Mouse (Mus musculus): ENCODE results near the gene Cage1. TPM values are rescaled to one million over a fixed set of nuclear protein-coding genes. Genes with fewer than 3 reads are reported as not detected.

Cage1 gene
- polyA plus RNA-seq, 1 experiment from 2014 or later: 1.3 TPM

DNA sequence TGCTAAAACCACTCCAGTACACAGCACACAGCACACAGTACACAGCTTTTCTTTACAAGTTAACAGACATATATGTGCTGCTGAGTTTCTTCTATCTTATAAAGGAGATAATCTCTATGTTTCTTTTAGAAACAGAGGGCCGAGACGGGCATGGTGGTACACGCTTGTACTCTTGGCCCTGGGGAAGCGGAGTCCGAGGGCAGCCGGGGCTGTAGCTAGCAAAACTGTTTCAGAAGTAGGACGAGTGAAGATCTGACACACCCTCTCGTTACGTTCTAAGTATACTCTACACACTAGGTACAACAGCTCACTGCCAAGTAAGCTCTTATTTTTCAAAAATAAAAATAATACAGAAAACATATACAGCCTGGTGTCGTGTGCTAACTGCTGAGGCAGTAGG is 56.5 kb downstream of the Cage1 start:
- Histone ChIP-seq H3K36me3 (ENCODE audit: control insufficient read depth, insufficient read depth, low read length) (peaks cover 98% of the 10 kb centered on the region), H3K27me3 (replicated peaks; ENCODE audit: control insufficient read depth, insufficient read depth, low read length) (no peaks in the 10 kb centered on the region), H3K4me1 (replicated peaks; ENCODE audit: control insufficient read depth, insufficient read depth, low read length) (no peaks in the 10 kb centered on the region), H3K4me2 (ENCODE audit: low read length) (no peak overlapping the region), H3K9ac (ENCODE audit: low read length) (no peak overlapping the region), H3K9me3 (ENCODE audit: control insufficient read depth, low read length) (no peaks in the 10 kb centered on the region), H3K4me3 (ENCODE audit: low read depth, low read length) (no peak overlapping the region), H3K27ac (ENCODE audit: low read depth) (no peak overlapping the region)
- no peak for DNase-seq (ENCODE audit: low spot score)
- ATAC-seq (replicated peaks; ENCODE audit: low FRiP score, low TSS enrichment, low read depth): no peak
- 94% methylated on average over 10 of the region's 10 CpGs for WGBS

DNA sequence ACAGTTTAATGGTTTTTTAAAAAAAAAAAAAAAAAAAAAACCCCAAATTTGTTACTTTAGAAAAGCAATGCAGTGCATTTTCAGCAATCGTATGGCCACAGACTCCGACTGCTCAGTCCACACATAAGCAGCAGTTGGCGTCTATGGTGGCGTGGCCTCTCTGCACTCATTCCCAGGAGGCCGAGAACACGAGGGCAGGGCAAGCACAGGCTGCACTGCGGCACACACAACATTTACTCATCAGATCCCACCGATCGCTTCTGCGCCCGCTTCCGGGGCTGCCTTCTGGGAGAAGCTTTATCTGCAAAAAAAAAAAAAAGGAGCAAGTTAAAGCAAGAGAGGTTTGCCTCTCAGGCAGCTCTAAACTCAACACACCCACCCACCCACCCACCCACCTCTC is 57.4 kb downstream of the Cage1 start:
- H3K27ac ChIP-seq (ENCODE audit: low read depth): no peak overlapping the region
- H3K4me3 ChIP-seq (ENCODE audit: low read depth, low read length): no peak overlapping the region
- no peak overlapping the region for H3K4me2 ChIP-seq (ENCODE audit: low read length)
- H3K36me3 ChIP-seq (ENCODE audit: control insufficient read depth, insufficient read depth, low read length): peaks cover 93% of the 10 kb centered on the region
- no peaks in the 10 kb centered on the region for H3K27me3 ChIP-seq (replicated peaks; ENCODE audit: control insufficient read depth, insufficient read depth, low read length)
- H3K4me1 ChIP-seq (replicated peaks; ENCODE audit: control insufficient read depth, insufficient read depth, low read length): no peaks in the 10 kb centered on the region
- ATAC-seq (replicated peaks; ENCODE audit: low FRiP score, low TSS enrichment, low read depth) (no peak), DNase-seq (ENCODE audit: low spot score) (no peak)
- 93% methylated on average over 12 of the region's 12 CpGs for WGBS
- no peaks in the 10 kb centered on the region for H3K9me3 ChIP-seq (ENCODE audit: control insufficient read depth, low read length)
- no peak overlapping the region for H3K9ac ChIP-seq (ENCODE audit: low read length)

GRCm38 (mm10) chr13:37974731-37975130 is 62.1 kb downstream of the Cage1 start:
- ATAC-seq (replicated peaks; ENCODE audit: low FRiP score, low TSS enrichment, low read depth) (no peak), DNase-seq (ENCODE audit: low spot score) (no peak)
- Histone ChIP-seq H3K4me3 (ENCODE audit: low read depth, low read length) (no peak overlapping the region), H3K4me1 (replicated peaks; ENCODE audit: control insufficient read depth, insufficient read depth, low read length) (no peaks in the 10 kb centered on the region), H3K9ac (ENCODE audit: low read length) (no peak overlapping the region), H3K4me2 (ENCODE audit: low read length) (no peak overlapping the region), H3K36me3 (ENCODE audit: control insufficient read depth, insufficient read depth, low read length) (peaks cover 48% of the 10 kb centered on the region), H3K27me3 (replicated peaks; ENCODE audit: control insufficient read depth, insufficient read depth, low read length) (no peaks in the 10 kb centered on the region), H3K27ac (ENCODE audit: low read depth) (no peak overlapping the region), H3K9me3 (ENCODE audit: control insufficient read depth, low read length) (no peaks in the 10 kb centered on the region)
- 88% methylated on average over 5 of the region's 5 CpGs for WGBS

DNA sequence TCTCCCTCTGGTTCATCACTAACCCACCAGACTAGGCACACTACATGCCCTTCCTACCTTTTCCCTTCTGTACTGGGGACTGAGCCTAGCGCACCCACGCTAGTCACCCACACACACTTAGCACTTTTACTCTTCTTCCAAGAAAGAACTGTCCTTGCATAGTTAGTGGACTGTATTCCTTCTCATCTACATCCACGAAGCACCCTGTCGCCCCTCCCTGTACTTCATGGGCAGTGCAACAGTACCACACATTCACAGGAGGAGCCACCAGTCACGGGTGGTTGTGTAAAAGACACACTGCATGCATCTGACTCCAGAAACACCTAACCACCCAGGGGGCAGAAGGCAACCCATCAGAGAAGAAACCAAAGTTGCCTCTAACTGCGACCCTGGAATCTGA is 62.8 kb downstream of the Cage1 start:
- 86% methylated on average over 6 of the region's 6 CpGs for WGBS
- DNase-seq (ENCODE audit: low spot score): no peak

DNA sequence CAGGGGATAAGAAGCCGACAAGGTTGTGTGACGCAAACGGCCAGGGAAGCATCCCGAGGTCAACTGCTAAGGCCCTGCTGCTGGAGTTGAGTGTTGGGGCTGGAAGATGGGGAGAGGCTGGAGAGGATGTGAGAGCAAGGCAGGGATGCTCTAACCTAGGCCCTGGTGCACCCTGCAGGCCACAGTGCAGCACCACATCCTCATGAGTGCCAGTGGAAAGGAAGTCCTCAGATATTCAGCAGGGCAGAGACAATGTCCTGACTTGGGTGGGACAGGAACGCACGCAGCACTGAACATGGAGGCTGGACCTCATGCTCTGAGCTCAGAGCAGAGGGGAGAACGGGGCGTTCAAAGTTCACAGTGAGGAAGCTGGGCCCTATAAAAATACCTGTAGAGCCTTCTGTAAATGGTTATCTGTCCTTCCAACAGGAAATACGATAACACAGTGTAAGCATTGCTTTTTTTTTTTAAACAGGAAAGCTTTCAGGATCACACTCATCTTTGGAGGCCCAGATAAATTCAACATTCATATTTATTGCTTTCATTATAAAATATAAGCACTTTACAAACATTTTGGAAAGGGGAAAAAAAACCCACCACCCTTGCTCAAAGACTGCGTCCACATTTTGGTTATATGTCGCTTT is 65.9 kb downstream of the Cage1 start:
- Histone ChIP-seq H3K9me3 (ENCODE audit: control insufficient read depth, low read length) (no peaks in the 10 kb centered on the region), H3K4me3 (ENCODE audit: low read depth, low read length) (no peak overlapping the region), H3K27ac (ENCODE audit: low read depth) (no peak overlapping the region), H3K4me1 (replicated peaks; ENCODE audit: control insufficient read depth, insufficient read depth, low read length) (peaks cover 10% of the 10 kb centered on the region; the same call in 1 of the 2 replicates), H3K9ac (ENCODE audit: low read length) (no peak overlapping the region), H3K36me3 (ENCODE audit: control insufficient read depth, insufficient read depth, low read length) (peaks cover 11% of the 10 kb centered on the region), H3K4me2 (ENCODE audit: low read length) (no peak overlapping the region), H3K27me3 (replicated peaks; ENCODE audit: control insufficient read depth, insufficient read depth, low read length) (no peaks in the 10 kb centered on the region)
- no peak for DNase-seq (ENCODE audit: low spot score)
- ATAC-seq (replicated peaks; ENCODE audit: low FRiP score, low TSS enrichment, low read depth): 0 out of 2 replicates have a peak, but pooled peaks have one; percentile 29
- 66% methylated on average over 11 of the region's 11 CpGs for WGBS

More for the DNA sequence above, 62.8 kb downstream of the Cage1 start:
- H3K27me3 ChIP-seq (replicated peaks; ENCODE audit: control insufficient read depth, insufficient read depth, low read length): no peaks in the 10 kb centered on the region
- H3K4me2 ChIP-seq (ENCODE audit: low read length): no peak overlapping the region
- no peaks in the 10 kb centered on the region for H3K9me3 ChIP-seq (ENCODE audit: control insufficient read depth, low read length)
- H3K9ac ChIP-seq (ENCODE audit: low read length): no peak overlapping the region
- ATAC-seq (replicated peaks; ENCODE audit: low FRiP score, low TSS enrichment, low read depth): no peak
- no peaks in the 10 kb centered on the region for H3K4me1 ChIP-seq (replicated peaks; ENCODE audit: control insufficient read depth, insufficient read depth, low read length)
- H3K27ac ChIP-seq (ENCODE audit: low read depth): no peak overlapping the region
- peaks cover 41% of the 10 kb centered on the region for H3K36me3 ChIP-seq (ENCODE audit: control insufficient read depth, insufficient read depth, low read length)
- no peak overlapping the region for H3K4me3 ChIP-seq (ENCODE audit: low read depth, low read length)

DNA sequence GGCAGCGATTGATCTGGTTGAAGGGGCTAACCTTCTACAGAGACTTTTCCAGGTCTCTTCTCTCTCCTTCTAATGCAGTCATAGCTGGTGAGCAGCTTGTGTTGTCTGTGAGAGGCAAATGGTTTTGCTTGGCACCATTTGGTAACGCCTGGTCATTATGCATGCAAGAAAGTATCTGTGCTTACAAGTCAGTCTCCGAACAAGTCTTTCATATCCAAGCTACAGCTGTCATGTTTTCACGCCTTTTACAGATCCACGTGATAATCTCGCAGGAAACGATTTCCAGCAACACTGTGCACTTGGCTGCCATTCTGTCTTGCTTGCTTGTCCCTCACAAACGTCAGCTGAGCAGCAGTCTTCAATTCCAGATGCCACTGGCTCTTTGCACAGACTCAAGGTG is 66.9 kb downstream of the Cage1 start:
- 65% methylated on average over 8 of the region's 8 CpGs for WGBS
- Histone ChIP-seq H3K4me1 (replicated peaks; ENCODE audit: control insufficient read depth, insufficient read depth, low read length) (peaks cover 17% of the 10 kb centered on the region), H3K36me3 (ENCODE audit: control insufficient read depth, insufficient read depth, low read length) (0 out of 2 replicates have a peak, but pooled peaks cover 2% of the 10 kb centered on the region), H3K9me3 (ENCODE audit: control insufficient read depth, low read length) (no peaks in the 10 kb centered on the region), H3K9ac (ENCODE audit: low read length) (no peak overlapping the region), H3K4me2 (ENCODE audit: low read length) (no peak overlapping the region), H3K27me3 (replicated peaks; ENCODE audit: control insufficient read depth, insufficient read depth, low read length) (no peaks in the 10 kb centered on the region), H3K4me3 (ENCODE audit: low read depth, low read length) (no peak overlapping the region), H3K27ac (ENCODE audit: low read depth) (no peak overlapping the region)
- no peak for DNase-seq (ENCODE audit: low spot score)
- ATAC-seq (replicated peaks; ENCODE audit: low FRiP score, low TSS enrichment, low read depth): no peak

GRCm38 (mm10) chr13:37969337-37969736 is 67.5 kb downstream of the Cage1 start:
- no peak overlapping the region for H3K4me3 ChIP-seq (ENCODE audit: low read depth, low read length)
- H3K27ac ChIP-seq (ENCODE audit: low read depth): no peak overlapping the region
- H3K9me3 ChIP-seq (ENCODE audit: control insufficient read depth, low read length): no peaks in the 10 kb centered on the region
- no peak overlapping the region for H3K4me2 ChIP-seq (ENCODE audit: low read length)
- DNase-seq (ENCODE audit: low spot score): peak; percentile 98
- H3K4me1 ChIP-seq (replicated peaks; ENCODE audit: control insufficient read depth, insufficient read depth, low read length): peaks cover 21% of the 10 kb centered on the region
- no peaks in the 10 kb centered on the region for H3K27me3 ChIP-seq (replicated peaks; ENCODE audit: control insufficient read depth, insufficient read depth, low read length)
- 0 out of 2 replicates have a peak, but pooled peaks cover 2% of the 10 kb centered on the region for H3K36me3 ChIP-seq (ENCODE audit: control insufficient read depth, insufficient read depth, low read length)
- H3K9ac ChIP-seq (ENCODE audit: low read length): no peak overlapping the region
- WGBS: 7% methylated on average over 14 of the region's 14 CpGs
- ATAC-seq (replicated peaks; ENCODE audit: low FRiP score, low TSS enrichment, low read depth): no peak

DNA sequence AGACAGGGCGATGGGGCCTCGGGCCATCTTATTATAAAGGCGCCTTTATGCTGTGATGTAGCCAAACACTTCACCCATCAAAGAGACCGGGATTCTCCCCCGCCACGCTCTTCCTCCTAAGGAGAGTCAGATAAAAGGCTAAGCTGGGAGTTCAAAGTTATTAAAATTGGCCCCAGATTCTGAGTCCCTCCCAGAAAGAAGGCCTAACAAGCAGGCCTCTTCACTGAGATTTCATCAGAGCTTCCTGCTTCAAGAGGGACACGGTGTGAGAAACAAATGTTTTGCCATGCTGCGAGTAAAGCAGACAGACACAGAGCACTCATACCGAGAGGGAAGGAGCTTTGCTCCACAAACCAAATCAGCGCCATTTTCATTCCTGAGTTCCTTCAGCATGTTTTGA is 69.3 kb downstream of the Cage1 start:
- Histone ChIP-seq H3K4me3 (ENCODE audit: low read depth, low read length) (no peak overlapping the region), H3K4me1 (replicated peaks; ENCODE audit: control insufficient read depth, insufficient read depth, low read length) (peaks cover 27% of the 10 kb centered on the region), H3K36me3 (ENCODE audit: control insufficient read depth, insufficient read depth, low read length) (0 out of 2 replicates have a peak, but pooled peaks cover 2% of the 10 kb centered on the region), H3K27ac (ENCODE audit: low read depth) (peak overlapping the region; percentile 29; the same call in 1 of the 2 replicates), H3K4me2 (ENCODE audit: low read length) (no peak overlapping the region), H3K27me3 (replicated peaks; ENCODE audit: control insufficient read depth, insufficient read depth, low read length) (no peaks in the 10 kb centered on the region), H3K9ac (ENCODE audit: low read length) (no peak overlapping the region), H3K9me3 (ENCODE audit: control insufficient read depth, low read length) (no peaks in the 10 kb centered on the region)
- DNase-seq (ENCODE audit: low spot score) (no peak), ATAC-seq (replicated peaks; ENCODE audit: low FRiP score, low TSS enrichment, low read depth) (no peak)
- 57% methylated on average over 10 of the region's 10 CpGs for WGBS

GRCm38 (mm10) chr13:37967052-37967437 is 69.8 kb downstream of the Cage1 start:
- no peak overlapping the region for H3K4me2 ChIP-seq (ENCODE audit: low read length)
- peak overlapping the region; percentile 29; the same call in 1 of the 2 replicates for H3K27ac ChIP-seq (ENCODE audit: low read depth)
- H3K4me1 ChIP-seq (replicated peaks; ENCODE audit: control insufficient read depth, insufficient read depth, low read length): peaks cover 27% of the 10 kb centered on the region
- ATAC-seq (replicated peaks; ENCODE audit: low FRiP score, low TSS enrichment, low read depth) (peak; percentile 7; the same call in 1 of the 2 replicates), DNase-seq (ENCODE audit: low spot score) (peak; percentile 70)
- H3K9me3 ChIP-seq (ENCODE audit: control insufficient read depth, low read length): no peaks in the 10 kb centered on the region
- H3K9ac ChIP-seq (ENCODE audit: low read length): no peak overlapping the region
- H3K27me3 ChIP-seq (replicated peaks; ENCODE audit: control insufficient read depth, insufficient read depth, low read length): no peaks in the 10 kb centered on the region
- 35% methylated on average over 12 of the region's 12 CpGs for WGBS
- no peak overlapping the region for H3K4me3 ChIP-seq (ENCODE audit: low read depth, low read length)
- 0 out of 2 replicates have a peak, but pooled peaks cover 2% of the 10 kb centered on the region for H3K36me3 ChIP-seq (ENCODE audit: control insufficient read depth, insufficient read depth, low read length)
